Mouse (Mus musculus): ENCODE data around the gene Slamf7. TPM values are rescaled to one million over a fixed set of nuclear protein-coding genes. Genes with fewer than 3 reads are reported as not detected.

Gene Slamf7
- not detected in 2 replicates for polyA plus RNA-seq (2014; fragmentation: Nextera tagmentation; extraction: Ambion mirVana)

GRCm38 (mm10) chr1:171652734-171653133, at the start of gene Slamf7:
Slamf7 (minus strand) TSS chr1:171653035.
- WGBS = 92% methylated on average over 5 of the region's 5 CpGs

GRCm38 (mm10) chr1:171698983-171699382, 46.1 kb upstream of the Slamf7 start:
- Histone ChIP-seq H3K27ac (ENCODE audit: low read depth, low read length) (no peak overlapping the region), H3K9me3 (ENCODE audit: control insufficient read depth, low read length) (no peaks in the 10 kb centered on the region), H3K4me1 (replicated peaks; ENCODE audit: control insufficient read depth, insufficient read depth, low read length) (no peaks in the 10 kb centered on the region), H3K9ac (ENCODE audit: low read depth, low read length) (no peak overlapping the region), H3K27me3 (ENCODE audit: control insufficient read depth, insufficient read depth, low read length) (no peaks in the 10 kb centered on the region), H3K4me2 (replicated peaks; ENCODE audit: low read depth, low read length) (no peak overlapping the region), H3K4me3 (ENCODE audit: low read depth, low read length) (no peak overlapping the region), H3K36me3 (ENCODE audit: control insufficient read depth, insufficient read depth, low read length) (no peaks in the 10 kb centered on the region)
- ATAC-seq (ENCODE audit: low FRiP score) = peak; percentile 19; the same call in 1 of the 2 replicates
- 8% methylated on average over 6 of the region's 6 CpGs for WGBS
- DNase-seq (ENCODE audit: low spot score) = peak; percentile 49

More at GRCm38 (mm10) chr1:171652734-171653133, at the start of gene Slamf7:
- Histone ChIP-seq H3K36me3 (ENCODE audit: control insufficient read depth, insufficient read depth, low read length) (no peaks in the 10 kb centered on the region), H3K9ac (ENCODE audit: low read depth, low read length) (no peak within 1 kb of the TSS), H3K4me3 (ENCODE audit: low read depth, low read length) (no peak within 1 kb of the TSS), H3K4me2 (replicated peaks; ENCODE audit: low read depth, low read length) (no peak within 1 kb of the TSS), H3K27me3 (ENCODE audit: control insufficient read depth, insufficient read depth, low read length) (no peaks in the 10 kb centered on the region), H3K9me3 (ENCODE audit: control insufficient read depth, low read length) (no peaks in the 10 kb centered on the region), H3K27ac (ENCODE audit: low read depth, low read length) (no peak within 1 kb of the TSS), H3K4me1 (replicated peaks; ENCODE audit: control insufficient read depth, insufficient read depth, low read length) (no peaks in the 10 kb centered on the region)
- ATAC-seq (ENCODE audit: low FRiP score) (no peak), DNase-seq (ENCODE audit: low spot score) (no peak)

GRCm38 (mm10) chr1:171693918-171694317, 41.1 kb upstream of the Slamf7 start:
- H3K27me3 ChIP-seq (ENCODE audit: control insufficient read depth, insufficient read depth, low read length) = no peaks in the 10 kb centered on the region
- no peak overlapping the region for H3K4me3 ChIP-seq (ENCODE audit: low read depth, low read length)
- H3K9ac ChIP-seq (ENCODE audit: low read depth, low read length) = no peak overlapping the region
- no peak for DNase-seq (ENCODE audit: low spot score)
- no peak for ATAC-seq (ENCODE audit: low FRiP score)
- H3K9me3 ChIP-seq (ENCODE audit: control insufficient read depth, low read length) = no peaks in the 10 kb centered on the region; the same call in 1 of the 2 replicates
- no peak overlapping the region for H3K27ac ChIP-seq (ENCODE audit: low read depth, low read length)
- no peaks in the 10 kb centered on the region for H3K36me3 ChIP-seq (ENCODE audit: control insufficient read depth, insufficient read depth, low read length)
- no peaks in the 10 kb centered on the region for H3K4me1 ChIP-seq (replicated peaks; ENCODE audit: control insufficient read depth, insufficient read depth, low read length)
- 90% methylated on average over 1 of the region's 1 CpGs for WGBS
- no peak overlapping the region for H3K4me2 ChIP-seq (replicated peaks; ENCODE audit: low read depth, low read length)

GRCm38 (mm10) chr1:171687320-171687719, 34.5 kb upstream of the Slamf7 start:
- 90% methylated on average over 4 of the region's 4 CpGs for WGBS
- no peak for DNase-seq (ENCODE audit: low spot score)
- no peaks in the 10 kb centered on the region for H3K36me3 ChIP-seq (ENCODE audit: control insufficient read depth, insufficient read depth, low read length)
- no peak overlapping the region for H3K9ac ChIP-seq (ENCODE audit: low read depth, low read length)
- no peaks in the 10 kb centered on the region for H3K4me1 ChIP-seq (replicated peaks; ENCODE audit: control insufficient read depth, insufficient read depth, low read length)
- ATAC-seq (ENCODE audit: low FRiP score) = no peak
- H3K4me2 ChIP-seq (replicated peaks; ENCODE audit: low read depth, low read length) = no peak overlapping the region
- no peaks in the 10 kb centered on the region for H3K9me3 ChIP-seq (ENCODE audit: control insufficient read depth, low read length)
- H3K4me3 ChIP-seq (ENCODE audit: low read depth, low read length) = no peak overlapping the region
- no peak overlapping the region for H3K27ac ChIP-seq (ENCODE audit: low read depth, low read length)
- no peaks in the 10 kb centered on the region for H3K27me3 ChIP-seq (ENCODE audit: control insufficient read depth, insufficient read depth, low read length)

GRCm38 (mm10) chr1:171684923-171685322, 32.1 kb upstream of the Slamf7 start:
- H3K4me1 ChIP-seq (replicated peaks; ENCODE audit: control insufficient read depth, insufficient read depth, low read length) = no peaks in the 10 kb centered on the region
- 91% methylated on average over 9 of the region's 9 CpGs for WGBS
- H3K9me3 ChIP-seq (ENCODE audit: control insufficient read depth, low read length) = no peaks in the 10 kb centered on the region
- H3K36me3 ChIP-seq (ENCODE audit: control insufficient read depth, insufficient read depth, low read length) = no peaks in the 10 kb centered on the region
- DNase-seq (ENCODE audit: low spot score) (no peak), ATAC-seq (ENCODE audit: low FRiP score) (no peak)
- H3K27me3 ChIP-seq (ENCODE audit: control insufficient read depth, insufficient read depth, low read length) = no peaks in the 10 kb centered on the region
- no peak overlapping the region for H3K4me2 ChIP-seq (replicated peaks; ENCODE audit: low read depth, low read length)
- no peak overlapping the region for H3K27ac ChIP-seq (ENCODE audit: low read depth, low read length)
- H3K9ac ChIP-seq (ENCODE audit: low read depth, low read length) = no peak overlapping the region
- H3K4me3 ChIP-seq (ENCODE audit: low read depth, low read length) = no peak overlapping the region

- no peak for ATAC-seq (ENCODE audit: low FRiP score)
These were observed 28.9 kb upstream of the Slamf7 start, which contains the start of gene Cd48 for GRCm38 (mm10) chr1:171681531-171682299. Cd48 (plus strand) TSS chr1:171682009.

GRCm38 (mm10) chr1:171681009-171681408, 28.2 kb upstream of the Slamf7 start:
- H3K4me2 ChIP-seq (replicated peaks; ENCODE audit: low read depth, low read length) = no peak overlapping the region
- no peaks in the 10 kb centered on the region for H3K4me1 ChIP-seq (replicated peaks; ENCODE audit: control insufficient read depth, insufficient read depth, low read length)
- H3K4me3 ChIP-seq (ENCODE audit: low read depth, low read length) = no peak overlapping the region
- ATAC-seq (ENCODE audit: low FRiP score) (no peak), DNase-seq (ENCODE audit: low spot score) (no peak)
- H3K9me3 ChIP-seq (ENCODE audit: control insufficient read depth, low read length) = no peaks in the 10 kb centered on the region
- WGBS = 93% methylated on average over 7 of the region's 7 CpGs
- H3K27me3 ChIP-seq (ENCODE audit: control insufficient read depth, insufficient read depth, low read length) = no peaks in the 10 kb centered on the region
- H3K36me3 ChIP-seq (ENCODE audit: control insufficient read depth, insufficient read depth, low read length) = no peaks in the 10 kb centered on the region
- H3K27ac ChIP-seq (ENCODE audit: low read depth, low read length) = no peak overlapping the region
- no peak overlapping the region for H3K9ac ChIP-seq (ENCODE audit: low read depth, low read length)

More at GRCm38 (mm10) chr1:171681531-171682299, 28.9 kb upstream of the Slamf7 start, which contains the start of gene Cd48:
- no peak within 1 kb of the TSS for H3K4me2 ChIP-seq (replicated peaks; ENCODE audit: low read depth, low read length)
- no peaks in the 10 kb centered on the region for H3K27me3 ChIP-seq (ENCODE audit: control insufficient read depth, insufficient read depth, low read length)
- WGBS = 88% methylated on average over 14 of the region's 14 CpGs
- H3K27ac ChIP-seq (ENCODE audit: low read depth, low read length) = no peak within 1 kb of the TSS
- no peak within 1 kb of the TSS for H3K4me3 ChIP-seq (ENCODE audit: low read depth, low read length)
- no peaks in the 10 kb centered on the region for H3K36me3 ChIP-seq (ENCODE audit: control insufficient read depth, insufficient read depth, low read length)
- no peaks in the 10 kb centered on the region for H3K4me1 ChIP-seq (replicated peaks; ENCODE audit: control insufficient read depth, insufficient read depth, low read length)
- H3K9ac ChIP-seq (ENCODE audit: low read depth, low read length) = no peak within 1 kb of the TSS
- H3K9me3 ChIP-seq (ENCODE audit: control insufficient read depth, low read length) = no peaks in the 10 kb centered on the region
- no peak for DNase-seq (ENCODE audit: low spot score)

- no peak for DNase-seq (ENCODE audit: low spot score)
- H3K27me3 ChIP-seq (ENCODE audit: control insufficient read depth, insufficient read depth, low read length) = no peaks in the 10 kb centered on the region
- no peaks in the 10 kb centered on the region for H3K36me3 ChIP-seq (ENCODE audit: control insufficient read depth, insufficient read depth, low read length)
- no peak overlapping the region for H3K4me3 ChIP-seq (ENCODE audit: low read depth, low read length)
- H3K9ac ChIP-seq (ENCODE audit: low read depth, low read length) = no peak overlapping the region
- no peaks in the 10 kb centered on the region for H3K4me1 ChIP-seq (replicated peaks; ENCODE audit: control insufficient read depth, insufficient read depth, low read length)
- H3K27ac ChIP-seq (ENCODE audit: low read depth, low read length) = no peak overlapping the region
- ATAC-seq (ENCODE audit: low FRiP score) = no peak
- no peaks in the 10 kb centered on the region for H3K9me3 ChIP-seq (ENCODE audit: control insufficient read depth, low read length)
- 71% methylated on average over 1 of the region's 1 CpGs for WGBS
- H3K4me2 ChIP-seq (replicated peaks; ENCODE audit: low read depth, low read length) = no peak overlapping the region
These were observed 24.9 kb upstream of the Slamf7 start for GRCm38 (mm10) chr1:171677721-171678120.

GRCm38 (mm10) chr1:171674467-171674866, 21.6 kb upstream of the Slamf7 start:
- H3K27ac ChIP-seq (ENCODE audit: low read depth, low read length) = no peak overlapping the region
- H3K9me3 ChIP-seq (ENCODE audit: control insufficient read depth, low read length) = no peaks in the 10 kb centered on the region
- ATAC-seq (ENCODE audit: low FRiP score) (no peak), DNase-seq (ENCODE audit: low spot score) (no peak)
- H3K4me1 ChIP-seq (replicated peaks; ENCODE audit: control insufficient read depth, insufficient read depth, low read length) = no peaks in the 10 kb centered on the region
- H3K27me3 ChIP-seq (ENCODE audit: control insufficient read depth, insufficient read depth, low read length) = no peaks in the 10 kb centered on the region
- no peaks in the 10 kb centered on the region for H3K36me3 ChIP-seq (ENCODE audit: control insufficient read depth, insufficient read depth, low read length)
- H3K4me2 ChIP-seq (replicated peaks; ENCODE audit: low read depth, low read length) = no peak overlapping the region
- 68% methylated on average over 1 of the region's 1 CpGs for WGBS
- no peak overlapping the region for H3K4me3 ChIP-seq (ENCODE audit: low read depth, low read length)
- H3K9ac ChIP-seq (ENCODE audit: low read depth, low read length) = no peak overlapping the region

All from hindbrain, embryonic 11.5 days (tissue).